Mouse (Mus musculus) spleen, postnatal 36 days (tissue): ENCODE results near the gene Sema7a.

ENCODE experiments used
- DNase-seq, 2 experiments: peaks; one replicate each; pipeline ENCODE4 v3.0.0; 2022; ENCODE audit warnings: low spot score in 2 of 2, mixed read lengths in 1 of 2

Sema7a gene

GRCm38 (mm10) chr9:57939431-57940348, at the start of gene Sema7a:
Sema7a (plus strand) TSS chr9:57940112.
- DNase-seq = peak; percentile 69 to 77

- DNase-seq = no peak
Measured at GRCm38 (mm10) chr9:57900478-57900877, 39.4 kb upstream of the Sema7a start.

- DNase-seq = no peak
Measured at GRCm38 (mm10) chr9:57901197-57901596, 38.7 kb upstream of the Sema7a start.

GRCm38 (mm10) chr9:57901601-57902000, 38.3 kb upstream of the Sema7a start:
- no peak for DNase-seq

GRCm38 (mm10) chr9:57902132-57902531, 37.8 kb upstream of the Sema7a start:
- no peak for DNase-seq

- DNase-seq = no peak
Measured at GRCm38 (mm10) chr9:57903589-57904249, 36.2 kb upstream of the Sema7a start.

GRCm38 (mm10) chr9:57904250-57904644, 35.7 kb upstream of the Sema7a start:
- no peak for DNase-seq

- DNase-seq = peak; percentile 33 to 53
Measured at GRCm38 (mm10) chr9:57907206-57907605, 32.7 kb upstream of the Sema7a start.

GRCm38 (mm10) chr9:57910254-57911160, 29.4 kb upstream of the Sema7a start, which contains the start of gene Ubl7:
Ubl7 (plus strand) TSS chr9:57910979.
- peak; percentile 94 for DNase-seq

- DNase-seq = no peak
Measured at GRCm38 (mm10) chr9:57912571-57912970, 27.3 kb upstream of the Sema7a start.

GRCm38 (mm10) chr9:57921491-57922060, 18.3 kb upstream of the Sema7a start:
- DNase-seq = no peak

- DNase-seq = no peak
Measured at GRCm38 (mm10) chr9:57922381-57922780, 17.5 kb upstream of the Sema7a start.

GRCm38 (mm10) chr9:57923046-57923445, 16.9 kb upstream of the Sema7a start:
- no peak for DNase-seq

- no peak for DNase-seq
Measured at GRCm38 (mm10) chr9:57931166-57931767, 8.6 kb upstream of the Sema7a start.

- no peak for DNase-seq
Measured at GRCm38 (mm10) chr9:57932253-57932652, 7.7 kb upstream of the Sema7a start.

GRCm38 (mm10) chr9:57932831-57933602, 6.9 kb upstream of the Sema7a start:
- no peak for DNase-seq

- peak; percentile 79 to 82 for DNase-seq
Measured at GRCm38 (mm10) chr9:57935683-57936437, 4.1 kb upstream of the Sema7a start.

GRCm38 (mm10) chr9:57937171-57937570, 2.7 kb upstream of the Sema7a start:
- no peak for DNase-seq

GRCm38 (mm10) chr9:57937651-57938050, 2.3 kb upstream of the Sema7a start:
- no peak for DNase-seq
